Mouse (Mus musculus): ENCODE data around the gene Cln5. TPM values are rescaled to one million over a fixed set of nuclear protein-coding genes. Genes with fewer than 3 reads are reported as not detected.

Gene Cln5
- polyA plus RNA-seq, 1 experiment from 2014 or later, result 29.6 TPM

Other genes with a start within 250 kb of the Cln5 start
- 10.2 and 11.9 TPM in 2 replicates for gene Kctd12, start 87.6 kb upstream of the Cln5 start, polyA plus RNA-seq (2015; fragmentation: Nextera tagmentation; extraction: Ambion mirVana)
- gene Acod1, start 23.2 kb upstream of the Cln5 start, polyA plus RNA-seq (2015; fragmentation: Nextera tagmentation; extraction: Ambion mirVana), result 0.06 and 0.08 TPM in 2 replicates
- gene Fbxl3, start 29.4 kb downstream of the Cln5 start, polyA plus RNA-seq (2015; fragmentation: Nextera tagmentation; extraction: Ambion mirVana), result 22.4 and 23.0 TPM in 2 replicates

Measured in intestine, embryonic 15.5 days (tissue).